Mouse (Mus musculus) urinary bladder, adult 2 months (tissue): ENCODE data around the gene Mrps18a. TPM values are rescaled to one million over a fixed set of nuclear protein-coding genes. Genes with fewer than 3 reads are reported as not detected.
A peak's percentile ranks its signal among the peaks of the same experiment; 100 is the strongest.

Experiments
- DNase-seq: peaks from one replicate; pipeline ENCODE4 v3.0.0; 2022; ENCODE audit warnings: low spot score
- polyA plus RNA-seq: library from polyadenylated mRNA; depleted of rRNA; stranded (reverse); fragments of >200 nt; gene quantifications from 2 replicates; pipeline ENCODE4 v1.2.3, GENCODE M21; 2012

Mrps18a gene
- polyA plus RNA-seq, 1 experiment: 67.0 TPM

DNA sequence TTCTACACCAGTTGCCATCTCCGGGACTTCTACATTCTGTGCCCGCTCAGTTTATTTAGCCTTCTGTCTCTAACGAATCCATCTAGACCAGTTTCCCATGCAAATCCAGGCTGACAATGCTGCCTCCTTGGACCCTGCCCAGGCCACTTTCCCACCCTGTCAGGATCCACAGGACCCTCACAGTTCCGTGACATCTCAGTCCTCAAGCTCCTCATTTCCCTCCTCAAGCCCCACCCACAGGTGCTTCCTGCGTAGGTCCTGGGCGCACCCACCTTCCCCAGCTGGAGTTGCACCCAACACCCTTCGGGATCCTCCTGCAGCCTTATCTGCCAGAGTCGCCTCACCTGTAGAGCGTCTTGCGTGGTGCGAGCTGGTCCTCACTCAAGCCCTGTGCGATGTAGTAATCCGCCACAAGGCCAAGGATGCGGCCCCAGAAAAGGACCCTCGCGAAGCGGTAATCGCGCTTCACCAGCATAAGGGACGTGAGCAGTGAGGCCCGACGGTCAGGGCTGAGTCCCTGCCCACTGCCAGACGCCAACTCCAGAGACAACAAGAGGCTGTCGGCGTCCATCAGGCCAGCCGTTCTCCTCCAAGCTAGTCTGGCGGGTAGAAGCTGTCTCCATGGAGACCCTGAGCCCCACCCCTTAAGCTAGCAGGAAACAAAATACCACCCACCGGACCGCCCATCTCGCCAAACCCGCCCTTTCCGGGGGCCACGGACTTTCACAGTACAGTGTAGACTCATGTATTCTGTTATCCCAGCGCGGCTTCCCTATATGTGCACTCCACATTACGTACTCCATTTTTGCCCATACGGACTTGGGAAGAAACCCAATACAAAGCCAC lies 33.0 kb downstream of the Mrps18a start, which contains the start of gene Rsph9:
Gene Rsph9 (minus strand): TSS at position 639 of the 846 bp plus-strand sequence.
- peak; percentile 51 for DNase-seq

DNA sequence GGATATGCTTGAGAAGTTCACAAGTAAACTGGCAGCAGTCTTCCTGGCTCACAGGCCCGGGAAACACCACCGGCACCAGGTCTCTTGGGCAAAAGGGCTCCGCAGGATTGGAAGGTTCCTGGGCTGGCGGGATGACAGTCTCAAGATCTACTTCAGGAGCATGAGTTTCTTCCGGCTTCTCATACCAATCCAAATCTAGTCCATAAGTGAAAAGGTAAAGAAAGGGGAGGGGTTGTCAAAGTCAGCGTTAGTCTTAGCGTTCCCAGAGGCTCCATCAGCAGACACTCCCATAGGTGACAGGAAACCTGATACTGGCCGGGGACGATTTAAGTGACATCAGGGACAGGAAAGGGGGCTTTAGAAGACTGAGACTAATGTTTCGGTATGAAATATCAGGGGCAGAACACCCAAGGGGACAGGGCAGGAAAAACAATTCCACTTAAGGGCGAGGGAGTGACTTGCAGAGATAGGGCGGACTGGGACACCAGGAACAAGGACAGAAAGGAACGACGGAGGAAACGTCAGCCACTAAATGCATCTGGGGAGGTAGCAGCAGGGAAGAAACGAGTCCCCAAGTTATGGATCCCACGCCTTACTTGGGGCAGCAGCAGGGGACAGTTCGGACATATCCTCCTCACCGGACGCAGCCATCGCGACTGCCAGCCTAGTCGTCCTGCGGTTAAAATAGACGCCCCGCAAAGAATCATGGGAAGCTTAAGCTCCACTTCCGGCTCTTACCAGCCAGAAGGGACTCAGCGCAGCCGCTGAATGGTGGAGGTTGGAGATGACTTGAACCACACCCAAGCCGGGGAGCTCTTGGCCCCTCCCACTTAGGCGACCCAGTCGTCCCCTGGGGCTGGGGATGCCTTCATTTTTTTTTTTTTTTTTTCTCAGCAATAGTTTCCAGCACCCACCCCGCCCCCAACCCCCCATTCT lies 42.3 kb downstream of the Mrps18a start, which contains the start of gene Mad2l1bp:
Gene Mad2l1bp (minus strand): TSS at position 707 of the 936 bp plus-strand sequence.
- peak; percentile 60 for DNase-seq

- no peak for DNase-seq
Observed at GRCm38 (mm10) chr17:46154336-46154735, 43.5 kb downstream of the Mrps18a start.

DNA sequence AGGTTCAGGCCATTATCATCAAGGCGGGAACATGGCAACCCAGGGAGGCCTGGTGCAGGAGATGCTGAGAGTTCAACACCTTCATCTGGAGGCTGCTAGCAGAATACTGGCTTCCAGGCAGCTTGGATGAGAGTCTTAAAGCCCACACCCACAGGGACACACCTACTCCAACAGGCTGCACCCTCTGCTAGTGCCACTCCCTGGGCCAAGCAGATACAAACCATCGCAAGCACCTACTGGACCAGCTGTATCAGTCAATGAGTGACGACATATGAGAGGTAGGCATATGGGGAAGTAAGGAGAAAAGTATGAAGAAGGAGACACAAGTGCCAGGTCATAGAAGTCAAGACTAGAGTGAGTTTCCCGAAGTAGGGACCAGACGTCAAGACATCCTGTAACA lies 45.9 kb downstream of the Mrps18a start:
- DNase-seq: no peak

DNA sequence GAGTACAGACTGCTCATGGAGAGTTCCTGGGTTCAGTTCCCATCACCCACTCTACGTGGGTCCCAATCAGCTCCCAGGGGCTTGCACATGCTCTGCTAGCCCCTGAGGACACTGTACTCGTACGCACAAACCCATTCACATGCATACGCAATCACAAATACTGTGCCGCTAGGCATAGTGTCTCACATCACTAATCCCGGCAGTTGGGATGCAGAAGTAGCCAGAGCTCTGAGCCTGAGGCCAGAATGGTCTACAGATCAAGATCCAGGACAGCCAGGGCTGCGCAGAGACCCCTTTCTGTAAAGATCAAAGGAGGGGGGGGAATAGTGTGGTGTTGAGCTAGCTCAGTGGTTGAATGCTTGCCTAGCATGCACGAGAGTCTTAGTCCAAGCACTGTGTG lies 46.3 kb downstream of the Mrps18a start:
- DNase-seq: no peak

DNA sequence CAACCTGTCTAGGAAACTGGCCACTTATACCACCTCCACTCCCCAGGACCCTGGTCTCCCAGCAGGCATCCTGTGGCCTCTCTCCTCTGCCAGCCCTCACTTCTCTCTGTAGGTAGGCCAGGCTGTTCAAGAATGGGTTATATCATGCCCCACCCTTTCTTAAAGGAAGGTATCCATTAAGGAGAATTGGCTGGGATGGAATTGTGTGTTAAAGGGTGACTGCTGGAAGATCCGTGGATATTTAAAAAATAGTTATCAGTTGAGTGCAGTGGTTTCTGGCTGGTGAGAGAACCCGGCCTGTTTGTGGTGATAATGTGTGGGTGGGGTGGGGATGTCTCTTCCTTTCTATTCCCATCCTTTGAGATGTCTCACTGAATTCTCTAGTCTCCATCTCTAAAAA lies 48.5 kb downstream of the Mrps18a start:
- DNase-seq: no peak

DNA sequence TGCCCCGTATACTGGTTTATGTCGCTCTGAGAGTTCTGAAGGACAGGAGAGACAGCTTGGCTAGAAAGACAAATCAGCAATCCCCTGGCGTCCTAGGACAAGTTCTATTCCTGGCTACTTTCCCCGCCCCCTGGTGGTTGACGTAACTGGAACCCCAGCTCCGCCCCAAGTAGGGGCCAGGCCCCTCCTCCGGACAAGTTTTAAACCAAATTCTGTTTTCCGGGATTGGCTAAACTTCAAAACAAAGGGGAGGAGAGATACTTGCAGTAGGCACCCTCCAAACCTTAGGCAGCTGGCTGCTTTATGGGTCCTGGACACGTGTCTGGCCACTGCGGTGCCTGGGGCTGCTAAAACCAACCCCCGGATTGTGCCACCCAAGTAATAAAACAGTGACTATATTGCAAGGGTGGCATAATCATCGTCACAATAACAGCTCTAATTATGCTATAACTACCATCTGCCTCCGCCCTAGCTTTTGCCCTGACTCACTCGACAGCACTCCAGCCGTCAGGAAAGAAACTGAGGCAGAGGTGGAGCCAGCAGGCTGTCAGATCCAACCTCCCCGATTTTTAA lies 49.4 kb downstream of the Mrps18a start:
- peak; percentile 75 for DNase-seq

DNA sequence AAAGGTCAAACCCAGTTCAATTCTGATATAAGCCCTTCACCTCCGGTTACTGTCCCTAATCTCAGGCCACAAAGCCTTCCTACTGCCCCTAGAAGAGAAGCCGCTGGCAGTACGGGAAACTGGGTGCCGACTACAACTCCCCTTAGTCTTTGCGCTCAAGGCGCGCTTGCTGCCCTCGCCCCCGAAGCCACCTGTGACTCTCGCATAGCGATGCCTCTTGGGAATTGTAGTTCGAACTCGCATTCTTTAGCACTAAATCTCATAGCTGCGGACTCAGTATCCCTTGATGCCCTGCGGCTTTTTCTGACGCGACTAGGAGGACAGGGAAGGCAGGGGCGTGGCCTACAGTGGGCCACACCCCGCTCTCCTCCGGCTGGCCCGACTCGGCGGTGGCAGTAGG lies 49.9 kb downstream of the Mrps18a start, which contains the start of gene Gtpbp2:
Gene Gtpbp2 (plus strand): TSS at position 347 of the 400 bp plus-strand sequence.
- DNase-seq: peak; percentile 77

DNA sequence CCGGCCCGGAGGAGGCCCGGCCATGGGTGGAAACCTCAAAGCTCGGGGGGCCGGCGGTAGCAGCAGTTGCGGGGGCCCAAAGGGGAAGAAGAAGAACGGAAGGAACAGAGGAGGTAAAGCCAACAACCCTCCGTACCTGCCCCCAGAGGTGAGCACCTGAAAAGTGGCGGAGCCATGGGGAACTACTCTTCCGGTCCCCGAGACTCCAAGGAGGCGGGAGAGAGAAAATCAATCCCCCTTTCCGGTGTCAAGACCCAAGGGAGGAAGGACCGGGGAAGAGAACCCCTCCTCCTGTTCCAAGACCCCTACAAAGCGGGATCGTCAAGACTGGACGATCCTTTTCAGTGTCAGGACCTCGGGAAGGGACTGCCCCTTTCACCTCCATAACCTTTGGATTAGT lies 50.4 kb downstream of the Mrps18a start:
- DNase-seq: no peak

DNA sequence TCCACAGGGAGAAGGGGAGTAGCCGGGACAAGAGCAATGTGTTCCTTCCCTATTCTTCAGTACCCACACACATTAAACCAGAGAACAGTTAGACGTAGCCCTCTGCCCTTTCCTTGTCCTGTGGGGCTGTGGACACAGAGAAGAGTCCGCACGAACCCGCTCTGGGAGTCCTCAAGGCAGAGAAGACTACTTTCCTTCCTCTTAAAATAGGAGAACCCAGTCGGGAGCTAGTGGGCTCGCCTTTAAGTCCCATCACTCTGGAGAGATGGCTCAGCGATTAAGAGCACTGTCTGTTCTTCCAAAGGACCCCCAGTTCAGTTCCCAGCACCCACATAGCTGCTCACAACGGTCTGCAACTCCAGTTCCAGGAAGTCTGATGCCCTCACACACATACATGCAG lies 50.9 kb downstream of the Mrps18a start:
- no peak for DNase-seq

- DNase-seq: no peak
Observed at GRCm38 (mm10) chr17:46162551-46162950, 51.8 kb downstream of the Mrps18a start.

- no peak for DNase-seq
Observed at GRCm38 (mm10) chr17:46162951-46163421, 52.2 kb downstream of the Mrps18a start.

- DNase-seq: no peak
Observed at GRCm38 (mm10) chr17:46164301-46164700, 53.5 kb downstream of the Mrps18a start.

GRCm38 (mm10) chr17:46164791-46165190 lies 54.0 kb downstream of the Mrps18a start:
- DNase-seq: no peak

GRCm38 (mm10) chr17:46165460-46165859 lies 54.7 kb downstream of the Mrps18a start:
- no peak for DNase-seq

- DNase-seq: no peak
Observed at GRCm38 (mm10) chr17:46166270-46166669, 55.5 kb downstream of the Mrps18a start.

- DNase-seq: no peak
Observed at GRCm38 (mm10) chr17:46167014-46167413, 56.2 kb downstream of the Mrps18a start.

DNA sequence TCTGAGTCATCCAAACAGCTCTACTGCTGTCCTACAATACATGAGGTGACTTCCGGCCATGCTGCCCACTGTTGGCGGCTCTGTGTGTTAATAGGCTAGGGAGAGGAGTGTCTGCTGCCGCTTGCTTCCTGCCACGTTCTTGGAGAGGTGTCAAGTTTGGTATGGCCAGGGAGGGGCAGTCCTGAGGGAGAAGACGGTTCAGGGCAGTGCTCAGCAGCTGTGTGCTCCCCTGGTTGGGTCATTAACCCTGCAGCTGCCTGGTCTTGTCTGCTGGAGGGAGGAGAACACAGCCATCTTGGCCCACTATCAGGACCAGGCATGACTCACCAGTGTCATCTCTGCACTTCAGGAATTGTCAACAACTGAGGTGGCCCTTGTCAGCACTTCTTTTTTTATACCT lies 57.5 kb downstream of the Mrps18a start:
- no peak for DNase-seq

DNA sequence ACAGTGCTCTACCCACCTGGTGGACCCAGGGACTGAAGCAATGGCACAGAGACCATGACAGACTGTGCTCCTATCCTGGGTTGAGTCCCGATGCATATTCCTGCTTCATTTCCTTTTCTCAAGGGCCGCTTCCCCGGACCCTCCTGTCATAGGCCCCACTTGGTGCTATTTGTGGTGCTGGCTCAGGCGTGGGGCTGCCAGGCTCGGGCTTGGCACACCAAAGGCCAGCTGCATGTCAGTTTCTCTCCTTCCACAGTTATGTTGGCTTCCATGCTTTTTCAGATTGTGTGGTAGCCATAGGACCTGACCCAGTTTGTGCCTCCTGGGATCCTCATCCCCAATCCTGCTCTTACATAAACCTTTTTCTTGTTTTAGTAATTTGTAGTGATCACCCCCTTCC lies 58.0 kb downstream of the Mrps18a start:
- no peak for DNase-seq

DNA sequence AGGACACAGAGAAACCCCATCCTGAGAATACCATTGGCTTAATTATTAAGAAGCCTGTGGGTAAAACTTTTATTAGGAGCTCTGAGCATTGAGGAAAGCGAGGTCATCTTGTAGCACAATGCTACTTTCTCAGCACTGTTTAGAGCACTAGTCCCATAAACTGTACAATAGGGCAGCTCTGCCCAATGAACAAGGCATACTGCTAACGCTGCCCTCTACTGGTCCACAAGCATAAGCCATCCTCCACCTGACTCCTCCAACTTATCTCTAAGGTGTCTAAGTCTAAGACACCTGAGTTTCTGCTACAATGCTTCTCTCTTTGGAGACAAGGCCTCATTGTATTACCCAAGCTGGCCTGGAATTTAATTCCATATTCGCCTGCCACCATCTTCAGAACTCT lies 59.8 kb downstream of the Mrps18a start:
- DNase-seq: no peak
